Mouse (Mus musculus) cerebellum, adult 11-12 months (tissue): ENCODE measurements at regions not wholly inside any gene's neighbourhood (a gene's known extent, or its start where the extent isn't known, plus 50 kb on each side); places are given as distances from the start of the nearest gene placed in this dataset.

ENCODE experiments used
- DNase-seq: peaks from one replicate; pipeline ENCODE4 v3.0.0; 2022

DNA sequence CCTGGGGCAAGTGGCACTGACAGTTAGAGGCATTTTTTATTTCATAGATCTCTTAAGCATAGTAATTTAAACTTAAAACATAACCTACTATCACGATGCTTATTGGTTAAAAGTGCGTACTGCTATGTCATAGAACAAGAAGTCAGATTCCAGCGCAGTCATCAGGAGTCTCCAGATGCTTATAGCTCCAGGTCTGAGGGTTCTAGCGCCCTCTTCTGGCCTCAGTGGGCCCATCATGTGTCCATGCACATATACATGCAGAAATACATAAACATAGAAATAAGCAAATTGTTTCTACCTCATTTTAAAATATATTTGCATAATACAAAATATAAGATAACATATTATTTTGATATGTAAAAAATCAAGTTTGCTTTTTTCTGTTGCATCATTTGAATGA lies 1002.8 kb upstream of the Adgrl2 start:
- no peak for DNase-seq

DNA sequence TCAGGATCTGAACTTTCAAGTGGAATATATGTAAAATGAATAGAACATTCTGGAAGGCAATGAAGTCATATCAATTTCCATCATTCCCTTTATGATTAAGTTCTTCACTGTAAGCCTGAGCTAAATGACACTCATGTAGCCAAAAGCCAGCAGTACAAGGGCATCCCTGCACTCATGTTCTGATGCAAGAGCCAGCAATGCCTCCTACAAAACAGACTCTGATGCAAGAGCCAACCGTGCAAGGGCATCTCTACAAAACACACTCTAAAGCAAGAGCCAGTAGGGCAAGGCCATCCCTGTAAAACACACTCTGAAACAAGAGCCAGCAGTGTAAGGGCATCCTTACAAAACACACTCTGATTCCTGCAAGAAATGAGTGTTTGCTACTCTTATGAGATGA lies 997.4 kb upstream of the Adgrl2 start:
- no peak for DNase-seq

DNA sequence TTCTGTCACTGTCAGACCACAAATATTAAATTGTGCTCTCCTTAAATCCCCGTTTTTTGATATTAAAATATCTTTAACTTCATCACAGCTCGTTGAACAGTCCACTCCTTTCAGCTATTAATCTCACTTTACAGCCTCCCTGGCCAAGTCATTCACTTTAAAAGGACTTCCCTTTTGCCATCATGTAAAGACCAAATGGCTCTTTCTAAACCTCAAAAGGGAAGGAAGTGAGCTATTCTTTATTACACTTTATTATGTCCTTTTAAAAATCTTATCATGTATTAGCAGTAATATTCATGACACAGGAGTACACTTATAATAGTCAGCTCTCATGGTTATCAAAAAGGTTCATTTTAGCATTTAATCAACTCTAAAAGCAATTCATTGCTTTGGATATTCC lies 966.6 kb upstream of the Adgrl2 start:
- DNase-seq: no peak

DNA sequence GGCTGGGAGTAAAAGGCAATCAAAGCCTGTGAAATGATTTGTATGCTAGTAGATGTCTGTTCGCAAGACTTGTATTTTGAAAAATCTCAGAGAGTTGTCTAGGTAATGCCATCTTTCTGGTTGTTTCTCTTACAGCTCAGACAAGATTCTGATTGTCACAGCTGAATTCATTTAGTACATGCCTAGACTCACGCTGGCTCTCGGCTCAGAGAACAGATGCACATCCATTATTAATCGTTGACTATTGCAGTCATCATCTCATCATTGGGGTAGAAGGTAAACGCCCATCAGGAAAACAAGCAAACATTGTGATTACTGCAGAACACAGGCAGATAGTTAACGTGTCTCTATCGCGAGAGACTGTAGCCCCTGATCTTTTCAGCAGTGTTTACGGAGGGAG lies 945.8 kb upstream of the Adgrl2 start:
- no peak for DNase-seq

DNA sequence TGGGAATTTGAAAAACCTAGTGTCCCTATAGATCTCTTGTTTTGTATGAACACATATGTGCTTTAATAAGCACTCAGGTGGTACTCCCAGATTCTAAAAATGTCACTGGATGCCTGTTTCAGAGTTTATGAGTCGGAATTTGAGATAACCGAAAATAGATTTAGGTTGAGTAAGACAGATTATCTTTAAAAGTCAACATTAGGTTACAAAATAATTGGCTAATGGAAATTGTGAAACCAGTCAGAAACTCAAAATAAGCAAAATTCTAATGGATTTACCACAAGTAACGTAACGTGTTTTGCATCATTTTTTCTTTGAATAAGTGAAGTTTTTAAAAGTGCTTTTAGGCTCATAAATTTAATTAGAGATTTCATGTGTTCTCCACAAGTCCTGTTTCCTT lies 944.5 kb upstream of the Adgrl2 start:
- DNase-seq: no peak

DNA sequence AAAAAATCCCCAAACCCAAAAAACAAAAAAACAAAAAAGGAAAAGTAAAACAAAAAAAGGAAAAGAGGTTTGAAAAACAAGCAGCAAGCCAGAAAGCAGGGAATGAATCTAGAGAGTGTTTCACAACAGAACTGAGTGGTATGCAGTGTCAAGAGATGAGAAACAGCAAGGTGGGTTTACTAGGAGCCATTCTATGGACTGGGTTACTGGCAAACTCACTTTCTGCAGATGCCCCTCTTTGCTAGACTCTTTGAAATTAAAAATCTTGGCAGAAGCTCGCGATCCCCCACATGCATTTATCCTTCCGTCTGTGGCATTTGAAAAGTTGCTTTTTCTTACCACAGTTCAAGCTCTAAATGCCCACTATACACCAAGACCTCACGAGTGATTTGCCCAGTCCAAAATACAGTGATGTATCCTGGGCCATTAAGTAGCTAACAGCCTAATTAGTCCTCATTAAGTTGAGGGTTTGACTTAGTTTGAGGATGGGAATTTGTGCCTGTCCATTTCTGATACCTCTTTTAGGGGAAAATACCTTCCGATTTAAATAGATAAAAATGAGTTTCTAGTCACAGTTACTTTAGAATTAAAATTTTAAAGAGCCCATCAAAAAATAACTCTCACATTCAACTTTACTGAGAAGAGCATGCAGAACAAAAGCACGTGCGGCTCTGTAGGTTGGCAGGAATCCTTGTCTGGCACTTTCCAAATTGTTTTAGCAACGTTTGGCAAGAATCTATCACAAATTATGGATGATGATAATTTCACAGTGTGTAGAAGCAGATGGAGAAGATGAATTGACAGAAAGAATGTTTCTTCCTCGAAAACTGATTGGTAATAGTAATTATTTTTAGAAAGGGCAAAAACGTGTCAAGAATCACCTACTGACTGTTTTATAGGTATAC lies 938.4 kb upstream of the Adgrl2 start:
- no peak for DNase-seq

DNA sequence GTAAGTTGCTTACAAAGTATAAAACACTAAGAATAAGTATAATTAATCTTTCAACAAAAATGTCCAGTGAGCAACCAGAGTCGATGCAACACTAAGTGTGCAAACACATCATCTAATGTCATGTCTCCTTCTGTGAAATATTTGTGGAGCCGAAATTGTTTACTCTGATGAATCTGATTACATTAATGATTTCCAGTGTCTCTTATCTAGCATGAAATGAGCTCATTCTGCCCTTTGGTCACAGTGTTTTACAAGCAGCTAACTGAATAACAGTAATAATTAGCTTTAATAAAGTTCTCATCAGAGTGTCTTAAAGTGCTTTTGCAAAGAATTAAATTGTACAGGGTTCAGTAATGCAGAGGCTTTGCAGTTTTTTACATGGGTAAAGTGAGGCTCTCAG lies 929.9 kb upstream of the Adgrl2 start:
- no peak for DNase-seq

DNA sequence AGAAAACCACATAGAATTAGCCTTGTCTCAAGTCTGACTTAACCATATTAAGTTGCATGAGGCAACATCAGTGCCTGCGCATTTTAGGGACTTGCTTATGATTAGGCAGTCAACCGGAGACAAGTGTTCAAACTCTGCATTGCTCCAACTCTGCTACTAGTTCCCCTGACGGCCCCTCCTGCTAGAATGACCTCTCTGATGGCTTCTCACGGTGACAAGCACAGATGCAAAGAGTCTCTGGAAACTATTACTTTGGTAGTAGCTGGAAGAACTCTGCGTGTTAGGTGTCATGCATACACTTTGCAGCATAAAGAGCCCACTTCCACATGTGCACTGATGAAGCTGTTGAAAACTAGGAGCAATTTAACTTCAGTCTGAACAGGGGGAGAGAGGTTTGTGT lies 927.8 kb upstream of the Adgrl2 start:
- no peak for DNase-seq

DNA sequence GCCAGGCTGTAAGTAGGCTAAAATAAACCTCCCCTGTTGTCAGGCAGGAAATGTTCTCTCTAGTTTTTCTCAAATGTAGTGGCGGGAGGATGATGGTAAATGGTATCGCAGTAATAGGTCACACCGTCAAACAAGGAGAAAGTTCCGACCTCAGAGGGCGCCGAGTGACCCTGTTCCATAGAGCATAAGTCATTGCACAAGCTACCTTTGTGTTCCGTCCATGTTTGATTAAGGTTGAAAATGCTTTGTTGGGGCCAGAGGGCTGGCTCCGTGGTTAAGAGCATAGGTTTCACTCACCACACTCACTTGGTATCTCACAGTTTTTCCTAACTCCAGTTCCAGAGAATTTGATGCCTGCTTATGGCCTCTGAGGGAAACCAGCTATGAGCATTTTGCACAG lies 920.4 kb upstream of the Adgrl2 start:
- DNase-seq: no peak

DNA sequence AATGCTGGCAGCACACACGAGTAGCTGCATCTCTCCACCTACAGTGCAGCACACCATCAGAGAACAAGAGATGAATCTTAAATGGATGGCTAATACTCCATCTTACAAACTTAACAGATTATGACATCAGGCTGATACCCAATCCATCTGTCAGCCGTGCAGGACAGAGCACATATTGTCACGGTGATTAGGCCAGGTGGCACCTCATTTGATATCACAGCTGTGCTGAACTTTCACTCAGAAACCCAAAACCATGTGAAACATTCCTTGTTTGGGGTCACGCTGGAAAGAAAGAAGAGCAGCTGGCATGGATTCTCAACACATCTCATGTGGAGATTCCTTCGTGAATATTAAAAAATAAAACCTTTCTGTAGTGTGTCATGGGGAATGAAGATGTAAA lies 911.4 kb upstream of the Adgrl2 start:
- DNase-seq: no peak

DNA sequence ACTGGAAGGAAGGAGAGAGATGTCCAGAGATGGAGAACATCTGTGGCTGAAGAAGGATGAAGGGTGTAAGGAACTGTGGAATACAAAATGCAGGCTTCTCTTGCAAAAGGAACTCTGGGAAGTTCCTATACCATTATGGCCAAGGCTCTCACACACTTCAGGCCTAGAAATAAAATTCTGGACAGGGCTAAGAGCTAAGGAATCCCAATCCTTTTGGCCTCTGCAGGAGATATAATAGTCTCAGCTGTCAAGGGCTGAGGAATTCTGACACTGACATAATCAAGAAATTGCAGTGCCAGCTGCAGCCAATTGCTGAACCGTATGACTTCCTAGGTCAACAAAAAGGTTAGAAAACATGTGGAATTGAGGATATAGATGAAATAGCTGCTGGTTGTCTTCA lies 886.2 kb upstream of the Adgrl2 start:
- no peak for DNase-seq

DNA sequence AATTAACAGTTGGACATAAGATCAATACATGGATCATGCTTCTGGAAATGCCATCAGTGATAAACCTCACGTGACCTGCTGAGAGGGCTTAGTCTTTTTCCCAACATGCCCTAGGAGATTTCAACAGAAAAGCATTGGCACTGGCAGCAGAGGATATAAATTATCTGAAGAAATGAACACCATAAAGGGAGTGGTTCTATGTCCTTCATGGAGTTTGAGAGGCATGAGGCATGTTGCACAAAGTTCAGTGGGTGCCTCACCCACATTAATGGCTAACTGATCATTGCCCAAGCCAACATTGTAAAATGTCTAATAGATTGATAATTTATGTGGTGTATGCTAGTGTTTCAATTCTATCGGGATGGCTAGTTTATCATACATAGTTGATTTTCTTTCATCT lies 875.6 kb upstream of the Adgrl2 start:
- no peak for DNase-seq

DNA sequence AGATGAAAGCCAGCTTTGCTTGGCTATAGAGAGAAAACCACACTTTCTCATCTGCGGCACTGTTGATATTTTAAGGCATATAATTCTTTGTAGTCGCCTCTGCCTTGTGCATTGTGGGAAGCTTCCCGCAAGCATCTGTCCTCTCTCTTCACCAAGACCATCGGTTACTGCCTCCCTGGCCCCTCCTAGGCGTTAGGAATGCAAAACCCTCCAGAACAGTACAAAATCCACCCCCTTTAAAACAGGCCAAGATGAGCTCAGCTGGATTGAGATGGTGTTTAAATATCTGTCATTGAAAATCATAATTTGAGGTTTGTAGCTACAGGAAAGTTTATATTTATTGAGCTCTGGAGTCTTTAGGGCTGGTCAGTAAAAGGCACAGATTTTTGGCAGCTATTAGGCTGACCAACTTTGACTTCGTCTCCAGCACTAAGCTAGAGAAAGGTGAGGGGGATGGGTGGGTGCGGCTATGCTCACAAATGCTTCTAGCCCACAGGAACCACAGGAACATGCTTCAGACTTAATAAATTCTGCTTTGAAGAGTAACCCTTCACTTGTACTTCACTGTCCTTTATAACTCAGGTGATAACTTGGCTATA lies 856.7 kb upstream of the Adgrl2 start:
- DNase-seq: no peak

DNA sequence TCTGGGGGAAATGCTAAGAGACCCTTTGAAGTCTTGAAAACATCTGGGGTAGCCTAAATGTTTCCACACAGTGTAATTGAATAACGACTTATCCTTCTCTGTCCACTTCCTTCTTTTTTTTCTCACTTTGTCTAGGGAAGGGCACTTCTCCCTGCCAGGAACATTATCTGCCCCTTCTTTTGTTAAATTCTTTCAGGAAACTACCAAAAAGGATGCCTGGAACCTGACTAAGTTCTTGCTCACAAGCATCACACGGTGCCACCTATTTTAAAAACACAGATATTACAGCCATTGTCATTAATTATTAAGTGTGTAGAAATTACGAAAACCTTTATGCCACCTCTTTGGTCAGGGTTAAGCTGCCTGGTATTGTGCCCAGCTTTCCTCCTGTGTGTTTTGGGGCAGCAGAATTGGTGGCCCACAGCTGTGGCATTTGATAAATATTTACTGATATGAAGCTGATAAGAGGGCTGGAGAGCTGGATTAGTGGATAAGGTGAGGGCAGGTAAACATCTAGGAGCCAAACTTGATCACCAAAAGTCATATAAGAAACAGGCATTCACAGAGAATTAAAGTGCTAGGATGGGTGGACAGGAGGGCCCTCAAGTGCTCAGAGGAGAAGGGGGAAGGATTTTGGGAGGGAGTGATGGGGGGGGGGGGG lies 855.6 kb upstream of the Adgrl2 start:
- DNase-seq: no peak

DNA sequence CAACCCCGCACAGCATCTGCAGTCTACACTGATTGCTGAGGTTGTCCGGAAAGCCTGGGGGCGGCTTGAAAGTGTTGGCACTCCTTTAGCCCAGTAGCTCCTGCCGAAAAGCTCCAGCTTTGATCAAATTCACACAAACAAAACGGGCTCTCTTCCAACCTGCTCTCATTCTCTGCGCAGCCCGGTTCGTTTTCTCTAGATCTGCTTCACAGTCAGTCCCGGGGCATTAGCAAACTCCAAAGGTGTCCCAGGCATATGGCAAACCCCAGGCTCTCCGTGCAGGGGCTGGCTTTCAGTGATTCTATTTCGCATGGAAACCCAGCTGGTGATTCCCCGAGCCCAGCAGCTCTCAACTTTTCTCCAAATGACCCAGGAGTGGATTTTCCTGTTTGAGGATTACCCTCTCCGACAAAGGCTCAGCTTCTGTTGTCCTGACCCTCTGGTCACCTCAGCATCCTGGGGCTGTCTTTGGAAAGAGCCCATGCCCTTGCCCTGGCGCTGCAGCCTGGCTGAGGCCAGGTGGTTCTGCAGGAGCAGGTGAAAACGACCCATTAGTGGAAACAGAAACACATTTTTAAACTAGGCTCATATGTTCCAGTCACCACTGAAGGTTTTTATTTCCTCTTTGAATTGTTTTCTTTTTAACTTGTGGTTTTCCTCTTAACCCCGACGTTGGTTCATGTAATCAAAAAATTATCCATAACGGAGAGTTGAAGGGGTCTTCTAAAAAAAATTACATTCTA lies 854.9 kb upstream of the Adgrl2 start:
- DNase-seq: no peak

DNA sequence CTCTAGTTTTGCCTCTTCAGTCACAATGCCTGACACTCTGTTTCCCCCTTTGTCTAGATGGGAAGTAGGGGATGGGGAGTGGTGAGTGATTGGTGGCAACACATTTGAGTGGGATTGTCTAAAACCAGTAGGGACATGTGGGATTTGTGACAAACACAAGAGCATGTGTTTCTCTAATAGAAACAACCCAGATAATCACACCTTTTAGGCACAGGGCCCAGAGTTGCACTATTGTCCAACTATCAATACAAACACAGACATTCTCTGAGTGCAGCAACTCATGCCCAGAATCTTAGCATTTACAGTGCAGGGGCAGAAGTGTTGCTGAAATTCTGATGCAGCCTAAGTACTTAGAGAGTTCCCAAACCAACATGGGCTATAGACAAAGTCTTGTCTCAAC lies 847.6 kb upstream of the Adgrl2 start:
- DNase-seq: no peak

DNA sequence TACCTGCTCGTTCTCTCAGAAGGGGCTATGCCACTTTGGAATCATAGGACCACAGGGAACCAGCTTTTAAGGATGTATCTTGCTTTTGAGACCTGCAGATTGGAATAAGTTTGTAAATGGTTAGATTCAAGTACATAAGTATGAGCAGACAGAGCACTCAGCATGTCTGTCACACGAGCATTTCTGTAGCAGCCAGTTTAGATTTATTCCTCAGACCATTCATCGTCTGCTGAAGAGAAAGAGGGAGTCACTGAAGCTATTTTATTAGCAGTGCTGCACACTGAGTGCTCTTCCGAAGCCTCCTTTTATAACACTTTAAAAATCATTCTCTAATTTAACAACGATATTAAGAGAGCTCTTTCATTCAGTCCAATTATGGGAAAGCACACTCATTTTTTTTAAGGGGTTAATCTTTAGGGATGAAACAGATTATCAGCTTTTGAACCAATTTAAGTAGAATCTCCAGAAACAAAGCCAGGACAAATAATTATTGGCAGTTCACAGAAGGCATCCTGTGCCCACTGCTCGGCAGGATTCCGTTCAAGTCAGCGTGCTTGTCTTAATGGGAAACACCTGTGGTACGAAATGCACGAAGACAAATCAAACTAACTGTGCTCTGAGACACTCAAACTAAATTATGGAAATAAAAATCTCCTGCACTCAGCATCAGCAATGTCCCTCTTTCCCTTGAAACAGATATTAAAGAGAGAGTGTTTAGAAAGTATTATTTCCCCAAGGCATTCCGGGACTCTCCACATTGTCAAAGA lies 846.3 kb upstream of the Adgrl2 start:
- no peak for DNase-seq

DNA sequence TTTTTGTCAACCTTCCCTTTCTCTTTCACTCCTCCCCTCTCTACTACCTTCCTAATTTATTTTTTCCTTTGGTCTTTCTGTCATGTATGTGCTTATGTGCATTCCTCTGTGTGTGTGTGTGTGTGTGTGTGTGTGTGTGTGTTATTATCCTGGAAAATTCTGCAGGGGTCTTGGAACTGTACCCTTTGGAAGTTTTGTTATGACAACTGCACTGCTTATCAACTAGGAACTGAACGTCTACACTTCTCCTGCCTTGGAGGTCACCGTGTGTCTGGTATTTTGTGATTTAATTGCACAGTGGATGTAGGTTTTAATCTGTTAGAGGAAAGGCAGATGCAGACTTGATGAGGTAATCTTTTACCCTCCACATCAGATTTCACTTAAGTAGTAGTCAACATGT lies 836.8 kb upstream of the Adgrl2 start:
- no peak for DNase-seq

DNA sequence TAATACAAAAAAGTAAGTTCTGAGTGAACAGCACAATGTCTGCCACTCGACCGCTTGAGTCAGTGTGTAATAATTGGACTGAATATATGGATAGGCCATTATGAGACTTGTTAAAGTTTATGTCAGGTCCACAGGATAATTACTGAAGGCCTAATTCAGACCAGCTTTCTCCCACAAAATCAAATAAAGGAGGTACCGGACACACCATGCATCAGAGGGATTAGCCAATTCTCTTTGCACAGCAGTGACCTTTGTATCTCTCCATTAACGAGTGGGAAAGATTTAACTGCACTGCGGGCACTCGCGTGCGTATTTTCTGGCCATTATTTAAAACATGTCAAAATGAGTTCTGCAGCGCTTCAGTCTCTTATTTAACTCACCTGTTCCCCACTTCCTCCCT lies 836.4 kb upstream of the Adgrl2 start:
- DNase-seq: no peak

DNA sequence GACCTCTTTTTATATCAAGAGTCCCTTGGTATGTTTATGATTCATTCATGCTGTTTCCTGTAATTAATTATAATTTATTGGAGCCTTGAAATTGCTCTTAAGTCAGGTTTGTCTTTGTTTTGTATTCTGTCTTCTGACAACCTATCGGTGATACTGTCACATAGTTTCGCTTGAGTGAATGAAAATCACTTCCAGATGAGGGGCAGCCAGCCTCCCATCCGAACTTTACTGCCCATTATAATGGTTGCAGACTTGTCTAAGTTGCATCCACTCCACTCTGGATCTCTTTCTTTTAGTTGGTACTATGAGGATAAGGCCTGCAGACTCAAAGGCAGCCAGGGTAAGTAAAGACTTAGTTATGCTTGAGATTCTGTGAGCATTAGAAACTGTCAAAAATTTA lies 830.3 kb upstream of the Adgrl2 start:
- no peak for DNase-seq

DNA sequence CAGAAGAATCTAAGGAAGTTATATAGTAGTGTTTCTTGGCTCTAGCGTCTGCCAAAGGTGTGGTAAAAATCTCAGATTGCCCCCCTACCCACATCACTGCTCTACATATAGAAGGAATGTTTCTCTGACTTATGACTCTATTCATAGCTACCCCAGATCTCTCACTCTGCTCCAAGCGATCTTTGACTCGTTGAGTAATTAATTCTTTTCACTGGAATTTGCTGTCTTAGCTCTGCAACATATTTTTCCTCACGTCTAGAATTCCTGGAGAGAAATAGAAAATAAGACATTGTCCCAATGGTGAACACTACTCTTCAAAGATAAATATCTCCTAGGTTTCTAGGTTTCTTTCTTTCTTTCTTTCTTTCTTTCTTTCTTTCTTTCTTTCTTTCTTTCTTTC lies 829.5 kb upstream of the Adgrl2 start:
- DNase-seq: no peak

DNA sequence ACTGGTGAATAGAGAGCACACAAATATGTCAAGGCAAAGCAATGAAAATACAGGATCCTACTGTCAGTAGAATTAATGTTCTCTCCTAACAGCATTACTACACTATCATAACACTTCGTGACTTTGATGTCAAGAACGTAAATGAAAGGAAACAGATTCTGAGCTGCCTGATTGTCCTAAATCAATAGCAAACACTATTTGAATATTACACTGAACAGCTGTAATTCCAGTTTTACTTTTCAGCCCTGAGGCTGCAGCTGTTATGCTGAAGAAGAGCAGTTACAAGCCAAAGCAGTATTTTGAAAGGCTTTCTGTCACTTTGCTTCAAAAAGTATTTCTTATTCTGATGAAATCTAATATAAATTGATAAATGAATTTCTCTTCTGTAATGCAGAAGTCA lies 828.7 kb upstream of the Adgrl2 start:
- no peak for DNase-seq

DNA sequence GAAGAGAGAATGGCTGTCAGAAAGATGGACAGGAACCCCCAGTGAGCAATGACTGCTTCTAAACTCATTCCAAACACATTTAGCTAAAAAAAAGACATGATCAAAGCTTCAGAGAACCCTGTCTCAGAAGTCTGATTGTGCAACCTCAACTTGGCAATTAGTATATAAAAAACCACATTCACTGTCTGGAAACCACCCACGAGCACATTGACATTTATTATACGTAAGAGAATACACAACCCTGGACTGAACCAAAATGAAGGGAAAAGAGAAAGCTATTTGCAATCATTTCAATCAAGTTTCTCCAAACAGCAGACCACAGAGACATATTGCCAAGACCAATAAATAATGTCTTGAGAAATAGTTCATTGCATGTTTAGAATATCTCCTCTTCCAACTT lies 820.7 kb upstream of the Adgrl2 start:
- no peak for DNase-seq
